Mouse (Mus musculus) gastrocnemius, adult 8-10 months (tissue): ENCODE data around the gene Sys1. TPM values are rescaled to one million over a fixed set of nuclear protein-coding genes. Genes with fewer than 3 reads are reported as not detected.

Source experiments
- total RNA-seq, 4 experiments: library from RNA; stranded (reverse); gene quantifications; 2 replicates each; pipeline ENCODE4 v1.2.4; 2022

Gene Sys1
- total RNA-seq, 4 experiments from 2014 or later, result 25.3 to 27.8 (median 26.6) TPM

Other genes starting within 250 kb of the Sys1 start
- gene Wfdc15b, start 235.3 kb upstream of the Sys1 start, total RNA-seq, result not detected
- gene Svs2, start 218.5 kb upstream of the Sys1 start, total RNA-seq, result not detected
- not detected for gene Svs3b, start 200.3 kb upstream of the Sys1 start, total RNA-seq
- not detected for gene Svs4, start 178.5 kb upstream of the Sys1 start, total RNA-seq
- not detected for gene Svs3a, start 167.7 kb upstream of the Sys1 start, total RNA-seq
- not detected for gene Svs6, start 140.2 kb upstream of the Sys1 start, total RNA-seq
- gene Svs5, start 124.2 kb upstream of the Sys1 start, total RNA-seq, result not detected
- under 1 TPM in 1 of 4 experiments, not detected in 3; 0.67 TPM for gene Slpi, start 67.9 kb upstream of the Sys1 start, total RNA-seq
- not detected for gene Rbpjl, start 53.8 kb upstream of the Sys1 start, total RNA-seq
- under 1 TPM; 0.27 to 0.99 (median 0.44) TPM for gene Matn4, start 51.8 kb upstream of the Sys1 start, total RNA-seq
- gene Sdc4, start 13.1 kb upstream of the Sys1 start, total RNA-seq, result 10 to 100 TPM; 23.9 to 58.8 (median 34.1) TPM
- gene Gm20458, start 4.0 kb downstream of the Sys1 start, total RNA-seq, result 10 to 100 TPM in 2 of 4 experiments, 1 to 10 TPM in 1, not detected in 1; 3.8 to 12.1 (median 11.8) TPM
- not detected for gene Trp53tg5, start 16.8 kb downstream of the Sys1 start, total RNA-seq
- gene Dbndd2, start 29.1 kb downstream of the Sys1 start, total RNA-seq, result 10 to 100 TPM; 14.8 to 32.8 (median 22.6) TPM
- gene Pigt, start 40.6 kb downstream of the Sys1 start, total RNA-seq, result 10 to 100 TPM; 27.2 to 33.2 (median 30.0) TPM
- gene Wfdc2, start 105.4 kb downstream of the Sys1 start, total RNA-seq, result not detected
- gene Spint3, start 116.5 kb downstream of the Sys1 start, total RNA-seq, result not detected
- not detected for gene Wfdc6a, start 128.5 kb downstream of the Sys1 start, total RNA-seq
- not detected for gene Eppin, start 136.6 kb downstream of the Sys1 start, total RNA-seq
- gene Wfdc6b, start 156.6 kb downstream of the Sys1 start, total RNA-seq, result not detected
- gene Wfdc8, start 156.7 kb downstream of the Sys1 start, total RNA-seq, result not detected
- gene Wfdc16, start 181.8 kb downstream of the Sys1 start, total RNA-seq, result not detected
- gene Wfdc10, start 199.1 kb downstream of the Sys1 start, total RNA-seq, result not detected
- not detected for gene Wfdc9, start 199.6 kb downstream of the Sys1 start, total RNA-seq
- not detected for gene Wfdc11, start 217.1 kb downstream of the Sys1 start, total RNA-seq
- not detected for gene Wfdc13, start 228.1 kb downstream of the Sys1 start, total RNA-seq
- gene Spint4, start 241.5 kb downstream of the Sys1 start, total RNA-seq, result not detected